In genomic region chr9:21754516-21755321, GRCm38 (mm10) we compare ENCODE assay signal across 9 mouse cellular contexts. TPM values are rescaled to one million over a fixed set of nuclear protein-coding genes. Genes with fewer than 3 reads are reported as not detected.
A peak's percentile ranks its signal among the peaks of the same experiment; 100 is the strongest.
DNase-seq lines count a peak whose midpoint lies in the region; ATAC-seq and TF ChIP-seq lines count a peak whose summit lies in the region.
"Had no signal": no experiment of that assay in that cellular context is flagged by ENCODE, and none has a peak within 500 bp of the region (broad histone marks: within the 10 kb centered on the region; RNA-seq: fewer than 3 reads in every experiment).

No protein-coding gene starts in this region.

- no peaks in the 10 kb centered on the region for H3K9me3 ChIP-seq in lung, embryonic 16.5 days (ENCODE audit: control insufficient read depth, low read length)
- no peaks in the 10 kb centered on the region for H3K9me3 ChIP-seq in intestine, postnatal 0 days (ENCODE audit: control insufficient read depth)
- H3K9me3 ChIP-seq in forebrain, embryonic 15.5 days = no peaks in the 10 kb centered on the region

- TF ChIP-seq CTCF in cerebellum, adult 2 months (IDR thresholded peaks at IDR 0.05; ENCODE audit: borderline replicate concordance, insufficient read depth, low read depth, low read length) = no peak
- no peak for TF ChIP-seq CTCF in intestine, postnatal 0 days (IDR thresholded peaks at IDR 0.05; ENCODE audit: low read depth)

- no peak overlapping the region for H3K9ac ChIP-seq in lung, embryonic 16.5 days (ENCODE audit: low read length)
- H3K9ac ChIP-seq in intestine, postnatal 0 days (ENCODE audit: low read depth, low read length) = no peak overlapping the region
- H3K9ac ChIP-seq in forebrain, embryonic 15.5 days (replicated peaks) = no peak overlapping the region

- H3K4me1 ChIP-seq in cerebellum, adult 2 months (ENCODE audit: control insufficient read depth, insufficient read depth, low read length) = peaks cover 42% of the 10 kb centered on the region
- peaks cover 32% of the 10 kb centered on the region for H3K4me1 ChIP-seq in lung, embryonic 16.5 days (replicated peaks; ENCODE audit: control insufficient read depth, insufficient read depth, low read length)
- peaks cover 11% of the 10 kb centered on the region; the same call in 1 of the 2 replicates for H3K4me1 ChIP-seq in intestine, postnatal 0 days (replicated peaks; ENCODE audit: control insufficient read depth, insufficient read depth, low read length)
- H3K4me1 ChIP-seq in forebrain, embryonic 15.5 days = peaks cover 13% of the 10 kb centered on the region

- no peaks in the 10 kb centered on the region for H3K27me3 ChIP-seq in cerebellum, adult 2 months (ENCODE audit: control insufficient read depth, insufficient read depth, low read length)
- H3K27me3 ChIP-seq in lung, embryonic 16.5 days (ENCODE audit: control insufficient read depth, insufficient read depth, low read depth, low read length) = no peaks in the 10 kb centered on the region
- no peaks in the 10 kb centered on the region for H3K27me3 ChIP-seq in intestine, postnatal 0 days (replicated peaks; ENCODE audit: control insufficient read depth, insufficient read depth, low read length)
- H3K27me3 ChIP-seq in forebrain, embryonic 15.5 days = no peaks in the 10 kb centered on the region

- peak overlapping the region; percentile 55 for H3K27ac ChIP-seq in cerebellum, adult 2 months (ENCODE audit: insufficient read depth, low read length)
- peak overlapping the region; percentile 68 for H3K27ac ChIP-seq in lung, embryonic 16.5 days (ENCODE audit: low read length)
- H3K27ac ChIP-seq in intestine, postnatal 0 days (ENCODE audit: low read depth, low read length) = 0 out of 2 replicates have a peak overlapping the region, but pooled peaks have one; percentile 35
- H3K27ac ChIP-seq in forebrain, embryonic 15.5 days (replicated peaks) = no peak overlapping the region

- no peak for TF ChIP-seq POLR2A in cerebellum, adult 2 months (IDR thresholded peaks at IDR 0.05; ENCODE audit: borderline replicate concordance, insufficient read depth, low read length)

- H3K36me3 ChIP-seq in lung, embryonic 16.5 days (ENCODE audit: control insufficient read depth, insufficient read depth, low read length) = peaks cover 10% of the 10 kb centered on the region
- H3K36me3 ChIP-seq in intestine, postnatal 0 days (ENCODE audit: control insufficient read depth, insufficient read depth) = peaks cover 8% of the 10 kb centered on the region
- no peaks in the 10 kb centered on the region for H3K36me3 ChIP-seq in forebrain, embryonic 15.5 days

- ATAC-seq in lung, embryonic 16.5 days (ENCODE audit: low read depth) = peak; percentile 24
- ATAC-seq in intestine, postnatal 0 days = no peak
- no peak for ATAC-seq in forebrain, embryonic 15.5 days (replicated peaks)
- ATAC-seq in erythroblast, adult 5-6 weeks (replicated peaks; ENCODE audit: low FRiP score, poor library complexity, severe bottlenecking) = no peak

- WGBS in cerebellum, adult 2 months = 47% methylated on average over 13 of the region's 13 CpGs
- WGBS in lung, embryonic 16.5 days = 55% methylated on average over 13 of the region's 13 CpGs
- 68% methylated on average over 13 of the region's 13 CpGs for WGBS in intestine, postnatal 0 days
- 84% methylated on average over 13 of the region's 13 CpGs for WGBS in forebrain, embryonic 15.5 days

- DNase-seq in cerebellum, adult 2 months = no peak
- DNase-seq in cerebellum, postnatal 36 days = no peak
- no peak for DNase-seq in lung, postnatal 4 days
- peak; percentile 29 for DNase-seq in skeletal muscle tissue, adult 2 months (ENCODE audit: low read depth, low spot score)
- DNase-seq: midbrain, embryonic 14.5 days had no signal

- H3K4me2 ChIP-seq in lung, embryonic 16.5 days (ENCODE audit: low read depth, low read length) = no peak overlapping the region
- no peak overlapping the region for H3K4me2 ChIP-seq in intestine, postnatal 0 days (replicated peaks; ENCODE audit: low read depth)
- H3K4me2 ChIP-seq in forebrain, embryonic 15.5 days (replicated peaks) = no peak overlapping the region

- H3K4me3 ChIP-seq in cerebellum, adult 2 months (replicated peaks; ENCODE audit: insufficient read depth, low read depth, low read length) = no peak overlapping the region
- H3K4me3 ChIP-seq in lung, embryonic 16.5 days (ENCODE audit: low read length) = no peak overlapping the region
- H3K4me3 ChIP-seq in intestine, postnatal 0 days (ENCODE audit: low read depth, low read length) = no peak overlapping the region
- no peak overlapping the region for H3K4me3 ChIP-seq in forebrain, embryonic 15.5 days

RNA-seq across cellular contexts. Expression of gene Spc24, which starts 5.4 kb away (rescaled TPM):
- 3.8 TPM in 2 replicates for polyA plus RNA-seq in cerebellum, adult 2 months (2012; rRNA removed)
- polyA plus RNA-seq in lung, embryonic 16.5 days (2015; fragmentation: Nextera tagmentation; extraction: Ambion mirVana) = 134 and 144 TPM in 2 replicates
- 23.5 and 32.4 TPM in 2 replicates for polyA plus RNA-seq in intestine, postnatal 0 days (2015; fragmentation: Nextera tagmentation; extraction: Ambion mirVana)
- polyA plus RNA-seq in forebrain, embryonic 15.5 days (2015; fragmentation: Nextera tagmentation; extraction: Ambion mirVana) = 41.7 and 55.9 TPM in 2 replicates
- 28.0 and 63.8 TPM in 2 replicates for total RNA-seq in erythroblast, adult 5-6 weeks (2015; ENCODE audit: low replicate concordance)
- total RNA-seq in erythroblast, adult 5-6 weeks (2017; ENCODE audit: low replicate concordance) = 23.6 and 31.9 TPM in 2 replicates

RNA-seq across cellular contexts. Expression of gene Ldlr, which starts 31.4 kb away (rescaled TPM):
- 34.1 and 34.2 TPM in 2 replicates for polyA plus RNA-seq in cerebellum, adult 2 months (2012; rRNA removed)
- 33.4 and 36.0 TPM in 2 replicates for polyA plus RNA-seq in lung, embryonic 16.5 days (2015; fragmentation: Nextera tagmentation; extraction: Ambion mirVana)
- 22.8 and 26.6 TPM in 2 replicates for polyA plus RNA-seq in intestine, postnatal 0 days (2015; fragmentation: Nextera tagmentation; extraction: Ambion mirVana)
- 15.9 and 17.3 TPM in 2 replicates for polyA plus RNA-seq in forebrain, embryonic 15.5 days (2015; fragmentation: Nextera tagmentation; extraction: Ambion mirVana)
- total RNA-seq in erythroblast, adult 5-6 weeks (2015; ENCODE audit: low replicate concordance) = 2.5 and 6.9 TPM in 2 replicates
- 3.7 and 5.4 TPM in 2 replicates for total RNA-seq in erythroblast, adult 5-6 weeks (2017; ENCODE audit: low replicate concordance)

RNA-seq across cellular contexts. Expression of gene Kank2, which starts 43.8 kb away (rescaled TPM):
- polyA plus RNA-seq in cerebellum, adult 2 months (2012; rRNA removed) = 44.7 and 50.6 TPM in 2 replicates
- 25.5 and 26.3 TPM in 2 replicates for polyA plus RNA-seq in lung, embryonic 16.5 days (2015; fragmentation: Nextera tagmentation; extraction: Ambion mirVana)
- 6.4 TPM in 2 replicates for polyA plus RNA-seq in intestine, postnatal 0 days (2015; fragmentation: Nextera tagmentation; extraction: Ambion mirVana)
- 2.9 and 3.7 TPM in 2 replicates for polyA plus RNA-seq in forebrain, embryonic 15.5 days (2015; fragmentation: Nextera tagmentation; extraction: Ambion mirVana)
- 1.2 TPM in 1 of 2 replicates, not detected in the other for total RNA-seq in erythroblast, adult 5-6 weeks (2015; ENCODE audit: low replicate concordance)
- total RNA-seq in erythroblast, adult 5-6 weeks (2017; ENCODE audit: low replicate concordance) = 0.09 TPM in 1 of 2 replicates, not detected in the other
